Mouse (Mus musculus) neural tube, embryonic 15.5 days (tissue): ENCODE results near the gene Cyp4f14. TPM values are rescaled to one million over a fixed set of nuclear protein-coding genes. Genes with fewer than 3 reads are reported as not detected.

ENCODE experiments used
- polyA plus RNA-seq: library from polyadenylated mRNA; unstranded; fragments of >200 nt; fragmentation: Nextera tagmentation; extraction: Ambion mirVana; gene quantifications from 2 replicates; pipeline ENCODE4 v1.2.1, GENCODE M21; 2015

Cyp4f14 gene
- polyA plus RNA-seq, 1 experiment from 2014 or later = 0.09 TPM

Other genes starting within 250 kb of the Cyp4f14 start
- 1.4 and 1.5 TPM in 2 replicates for gene Cyp4f15, start 231.7 kb downstream of the Cyp4f14 start, polyA plus RNA-seq
- gene Zfp871, start 129.1 kb downstream of the Cyp4f14 start, polyA plus RNA-seq = 35.2 and 37.6 TPM in 2 replicates
- 42.8 and 49.6 TPM in 2 replicates for gene Zfp811, start 107.4 kb downstream of the Cyp4f14 start, polyA plus RNA-seq
- 16.4 and 18.0 TPM in 2 replicates for gene Zfp799, start 87.1 kb downstream of the Cyp4f14 start, polyA plus RNA-seq
- 7.7 and 8.8 TPM in 2 replicates for gene Zfp870, start 25.7 kb downstream of the Cyp4f14 start, polyA plus RNA-seq
- gene Cyp4f13, start 30.1 kb upstream of the Cyp4f14 start, polyA plus RNA-seq = 8.0 and 8.1 TPM in 2 replicates
- gene Zfp472, start 48.5 kb upstream of the Cyp4f14 start, polyA plus RNA-seq = 8.5 and 9.0 TPM in 2 replicates
- 17.9 and 21.5 TPM in 2 replicates for gene Zfp952, start 75.8 kb upstream of the Cyp4f14 start, polyA plus RNA-seq
- 23.7 and 24.7 TPM in 2 replicates for gene Zfp763, start 116.1 kb upstream of the Cyp4f14 start, polyA plus RNA-seq
- gene 4921501E09Rik, start 150.7 kb upstream of the Cyp4f14 start, polyA plus RNA-seq = not detected in 2 replicates
- 19.6 and 19.8 TPM in 2 replicates for gene Zfp563, start 172.0 kb upstream of the Cyp4f14 start, polyA plus RNA-seq
- 0.74 and 1.2 TPM in 2 replicates for gene Morc2b, start 222.3 kb upstream of the Cyp4f14 start, polyA plus RNA-seq